Mouse (Mus musculus) olfactory bulb, adult 2 months (tissue): ENCODE measurements around the gene Hpd. TPM values are rescaled to one million over a fixed set of nuclear protein-coding genes. Genes with fewer than 3 reads are reported as not detected.

Experiments used
- H3K27ac ChIP-seq: fragments of 200-500 bp; 2 replicates; pipeline ENCODE4 v1.5.1; 2012; ENCODE audit warnings: low read depth, low read length; ENCODE audit not compliant: insufficient read depth
- H3K4me1 ChIP-seq: fragments of 200-500 bp; 2 replicates; pipeline ENCODE4 v1.6.1; 2012; ENCODE audit warnings: low read length; ENCODE audit not compliant: control insufficient read depth, insufficient read depth
- H3K4me3 ChIP-seq: fragments of 200-500 bp; 2 replicates; pipeline ENCODE4 v1.5.1; 2012; ENCODE audit warnings: mild to moderate bottlenecking, low read depth, low read length, moderate library complexity; ENCODE audit not compliant: insufficient read depth
- CTCF ChIP-seq: fragments of 200-500 bp; IDR thresholded peaks from 2 replicates; pipeline ENCODE4 v1.5.1; 2012; ENCODE audit warnings: low read depth, mild to moderate bottlenecking, low read length, moderate library complexity; ENCODE audit not compliant: insufficient read depth
- POLR2A ChIP-seq: fragments of 200-500 bp; IDR thresholded peaks from 2 replicates; pipeline ENCODE4 v1.6.1; 2012; ENCODE audit warnings: mild to moderate bottlenecking, low read depth, low read length, moderate library complexity; ENCODE audit not compliant: insufficient read depth
- WGBS: fragments of 180-500 bp; shearing (Covaris S2); methylation state at CpG from one replicate; pipeline ENCODE4 v1.1.7; 2018; 5-methylcytosine and 5-hydroxymethylcytosine counted together
- polyA plus RNA-seq: library from polyadenylated mRNA; stranded (reverse); fragments of >200 nt; gene quantifications from 2 replicates; pipeline ENCODE4 v1.2.4, GENCODE M21; 2012; ENCODE audit warnings: low replicate concordance; ENCODE audit not compliant: missing spikeins, insufficient read depth, insufficient read length

Hpd gene
- polyA plus RNA-seq, 1 experiment = not detected

- H3K27ac ChIP-seq = no peak overlapping the region
- peaks cover 40% of the 10 kb centered on the region for H3K4me1 ChIP-seq
- 3% methylated on average over 17 of the region's 17 CpGs for WGBS
- TF ChIP-seq CTCF (no peak), POLR2A (no peak)
- H3K4me3 ChIP-seq = peak overlapping the region; percentile 94
Observed at GRCm38 (mm10) chr5:123143971-123144745, 38.4 kb downstream of the Hpd start.

GRCm38 (mm10) chr5:123143251-123143970 is 39.1 kb downstream of the Hpd start:
- H3K27ac ChIP-seq = no peak overlapping the region
- TF ChIP-seq POLR2A = no peak
- no peak for TF ChIP-seq CTCF
- peaks cover 38% of the 10 kb centered on the region for H3K4me1 ChIP-seq
- under 1% methylated on average over 23 of the region's 24 CpGs for WGBS
- H3K4me3 ChIP-seq = peak overlapping the region; percentile 94

DNA sequence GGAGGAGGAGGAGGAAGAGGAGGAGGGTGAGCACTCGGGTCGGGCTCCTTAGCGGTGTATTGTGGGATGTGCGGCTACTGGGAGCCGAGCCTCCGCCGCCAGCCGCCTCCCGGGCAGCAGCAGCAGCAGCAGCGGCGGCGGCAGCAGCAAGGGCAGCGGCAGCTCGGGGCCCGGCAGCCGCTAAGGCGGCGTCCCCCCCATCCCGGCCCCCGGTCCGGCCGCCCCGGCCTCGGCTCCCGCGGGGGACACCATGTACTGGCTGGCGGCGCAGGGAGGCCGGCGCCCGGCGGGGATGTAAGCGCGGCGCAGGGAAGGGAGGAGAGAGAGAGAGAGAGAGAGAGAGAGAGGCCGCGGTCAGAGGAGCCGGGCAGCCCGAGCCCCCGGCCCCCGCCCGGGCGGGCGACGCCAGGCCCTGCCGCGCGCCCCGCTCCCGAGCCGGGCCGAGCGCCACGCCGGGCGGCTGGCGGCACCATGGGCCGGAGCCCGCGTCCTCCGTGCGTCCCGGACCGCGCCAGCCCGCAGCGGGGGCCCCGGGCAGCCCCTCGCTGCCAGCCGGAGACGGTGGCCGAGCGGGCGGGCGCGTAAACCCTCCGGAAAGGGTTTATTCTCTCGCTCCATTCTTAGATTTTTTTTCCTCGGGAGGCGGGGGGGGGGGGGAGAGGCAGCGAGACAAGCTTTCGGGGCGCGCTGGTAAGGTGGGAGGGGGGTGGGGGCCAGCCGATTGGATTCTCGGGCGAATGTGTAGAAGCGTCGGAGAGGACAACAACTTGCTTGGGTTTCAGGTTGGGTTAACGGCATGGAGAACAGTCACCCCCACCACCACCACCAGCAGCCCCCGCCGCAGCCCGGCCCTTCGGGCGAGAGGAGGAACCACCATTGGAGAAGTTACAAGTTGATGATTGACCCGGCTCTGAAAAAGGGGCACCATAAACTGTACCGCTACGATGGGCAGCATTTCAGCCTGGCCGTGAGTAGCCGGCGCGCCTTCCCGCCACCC is 40.1 kb downstream of the Hpd start, which contains the start of gene Setd1b:
Gene Setd1b (plus strand): TSS at position 33 of the 997 bp plus-strand sequence.
- TF ChIP-seq POLR2A (no peak; the same call in 1 of the 2 replicates), CTCF (no peak)
- Histone ChIP-seq H3K4me1 (peaks cover 35% of the 10 kb centered on the region), H3K27ac (peak within 1 kb of the TSS; percentile 94), H3K4me3 (peak within 1 kb of the TSS; percentile 94)
- under 1% methylated on average over 92 of the region's 103 CpGs for WGBS

DNA sequence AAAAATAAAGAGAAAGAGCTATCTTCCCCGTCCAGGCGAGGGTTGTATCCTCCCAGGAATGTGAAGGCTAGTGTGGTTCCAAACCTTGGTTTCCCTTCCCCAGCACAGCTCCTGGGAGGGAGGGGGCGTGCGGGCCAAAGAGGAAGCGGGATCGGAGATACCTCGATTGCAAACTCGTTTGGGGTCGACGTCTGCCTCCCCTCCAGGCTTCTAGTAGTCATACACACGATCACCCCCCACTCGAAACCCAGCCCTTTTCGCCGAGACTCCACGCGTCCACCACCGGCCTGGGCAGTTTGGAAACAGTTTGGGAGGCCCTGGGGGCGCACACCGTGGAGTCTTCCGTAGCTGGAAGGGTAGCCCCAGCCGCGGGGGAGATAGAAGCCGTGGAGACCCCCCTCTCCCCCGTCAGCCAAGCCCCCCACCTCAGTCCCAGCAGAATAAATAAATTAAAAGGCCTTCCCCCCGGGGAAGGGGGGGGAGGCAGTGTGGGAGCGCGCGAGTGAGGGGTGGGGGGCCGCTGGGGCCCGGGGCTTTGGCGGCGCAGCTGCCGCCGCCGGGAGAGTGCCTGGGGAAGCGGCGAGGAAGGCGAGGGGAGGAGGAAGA is 40.9 kb downstream of the Hpd start:
- TF ChIP-seq CTCF = no peak
- TF ChIP-seq POLR2A = no peak
- H3K4me3 ChIP-seq = peak overlapping the region; percentile 94
- peak overlapping the region; percentile 94 for H3K27ac ChIP-seq
- WGBS = under 1% methylated on average over 31 of the region's 38 CpGs
- peaks cover 41% of the 10 kb centered on the region for H3K4me1 ChIP-seq

DNA sequence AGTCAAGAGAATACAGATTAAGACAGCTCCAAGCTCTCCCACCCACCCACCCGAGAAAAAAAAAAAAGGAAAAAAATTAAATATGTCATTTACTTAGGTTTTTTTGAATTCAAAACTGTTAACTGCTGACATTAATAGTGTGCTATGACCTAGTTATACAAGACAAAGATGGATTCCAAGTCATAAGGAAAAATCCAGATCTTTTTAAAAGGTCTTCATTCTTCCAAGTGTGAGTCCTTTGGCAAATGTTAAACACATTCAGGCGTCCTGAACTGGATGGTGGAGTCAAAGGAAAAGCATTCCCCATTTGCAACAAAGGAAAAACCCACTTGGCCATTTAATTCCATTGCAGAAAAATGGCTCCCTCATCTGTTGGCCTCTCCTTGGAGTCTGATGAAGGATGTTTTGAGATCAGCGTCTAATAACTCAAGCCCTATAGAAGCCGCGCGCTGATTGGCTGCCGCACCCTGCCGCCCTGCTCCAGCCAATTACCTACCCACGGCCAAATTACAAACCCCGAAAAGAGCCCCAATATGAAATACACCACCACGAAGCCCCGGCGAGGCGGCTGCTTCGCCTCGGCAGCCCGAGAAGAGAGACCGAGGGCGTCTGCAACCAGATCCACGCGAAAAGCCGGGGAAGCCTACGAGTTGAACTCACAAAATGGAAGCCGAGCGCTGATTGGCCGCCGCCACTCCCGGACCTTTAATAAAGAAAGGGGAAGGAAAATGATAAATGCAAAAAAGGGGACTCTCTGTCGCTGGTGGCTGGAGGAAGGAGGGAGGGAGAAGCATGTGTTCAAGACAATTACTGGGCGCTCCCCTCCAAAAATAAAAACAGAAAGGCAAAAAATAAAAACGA is 41.6 kb downstream of the Hpd start:
- H3K27ac ChIP-seq = peak overlapping the region; percentile 94
- WGBS = under 1% methylated on average over 31 of the region's 31 CpGs
- H3K4me3 ChIP-seq = peak overlapping the region; percentile 94
- TF ChIP-seq POLR2A = peak; percentile 98
- no peak for TF ChIP-seq CTCF
- H3K4me1 ChIP-seq = peaks cover 43% of the 10 kb centered on the region

DNA sequence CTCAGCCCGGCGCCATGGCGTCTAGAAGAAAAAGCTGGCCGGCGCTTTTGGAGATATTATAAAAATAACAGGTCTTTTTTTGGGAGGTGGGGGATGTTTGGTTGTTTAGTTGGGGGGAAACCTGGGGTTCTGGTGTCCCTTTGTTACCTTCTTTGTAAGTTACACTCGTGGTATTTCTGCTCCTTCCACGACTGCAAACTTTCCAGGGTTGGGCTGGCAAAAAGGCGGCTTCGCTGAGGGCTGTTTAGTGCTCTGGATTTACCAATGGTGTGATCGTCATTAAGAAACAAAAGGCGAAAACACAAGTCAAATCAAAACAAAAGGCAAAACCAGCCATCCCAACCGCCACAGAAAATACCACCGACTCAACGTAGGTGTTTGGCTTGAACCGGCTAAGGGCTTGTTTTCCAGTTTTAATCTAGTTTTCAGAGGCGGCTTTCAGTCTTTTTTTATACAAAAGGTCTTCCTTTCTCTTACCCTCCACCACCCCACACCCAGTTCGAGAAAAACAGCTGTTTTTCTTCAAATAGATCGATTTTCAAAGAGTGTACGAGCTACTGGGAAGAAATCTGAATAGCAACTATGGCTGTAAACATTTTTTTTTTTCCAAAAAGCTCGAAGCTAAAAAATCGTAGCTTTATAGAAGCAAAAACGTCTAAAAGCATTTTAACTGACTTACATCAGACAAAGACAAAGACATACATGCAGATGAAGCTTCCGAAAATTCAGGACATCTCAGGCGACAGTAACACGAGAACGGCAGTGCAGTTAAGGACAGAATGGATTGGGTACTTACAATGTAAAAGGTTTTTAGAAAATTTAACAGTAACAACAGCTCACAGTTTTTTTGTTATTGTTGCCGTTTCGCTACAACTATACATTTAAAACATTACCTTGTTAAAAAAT is 42.6 kb downstream of the Hpd start:
- Histone ChIP-seq H3K27ac (peak overlapping the region; percentile 100), H3K4me1 (peaks cover 48% of the 10 kb centered on the region), H3K4me3 (peak overlapping the region; percentile 61)
- under 1% methylated on average over 28 of the region's 28 CpGs for WGBS
- TF ChIP-seq CTCF (no peak), POLR2A (no peak)
